Mouse (Mus musculus) c-Kit-positive CD71-negative TER-119-negative erythroid progenitor cells, embryonic 14.5 days (primary cell): ENCODE measurements around the gene Cacna1d.

Source experiments
- DNase-seq: peaks from one replicate; pipeline ENCODE4 v3.0.0-alpha.2; 2013; ENCODE audit warnings: low read depth

Cacna1d gene

GRCm38 (mm10) chr14:30261561-30262251, 229.5 kb downstream of the Cacna1d start:
- DNase-seq: no peak

GRCm38 (mm10) chr14:30257626-30258025, 233.6 kb downstream of the Cacna1d start:
- DNase-seq: no peak

- no peak for DNase-seq
Observed at GRCm38 (mm10) chr14:30256486-30256885, 234.8 kb downstream of the Cacna1d start.

GRCm38 (mm10) chr14:30255701-30256400, 235.4 kb downstream of the Cacna1d start:
- no peak for DNase-seq

DNA sequence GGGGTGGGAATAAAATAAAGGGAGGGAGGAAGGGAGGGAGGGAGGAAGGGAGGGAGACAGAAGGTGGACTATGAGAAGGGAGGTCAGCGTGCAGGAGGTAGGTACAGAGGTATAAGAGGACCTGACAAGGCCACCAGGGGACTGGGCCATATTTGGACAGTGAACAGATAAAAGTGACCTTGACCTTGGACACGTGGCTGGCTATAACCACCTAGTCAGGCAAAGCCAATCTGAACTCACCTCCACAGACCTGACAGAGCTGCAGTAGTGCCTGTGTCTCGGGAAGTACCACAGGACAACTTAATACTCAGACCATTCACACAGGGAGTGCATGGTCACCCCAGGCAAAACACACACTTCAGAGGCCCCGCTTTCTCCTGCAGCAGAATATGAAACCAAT, 236.5 kb downstream of the Cacna1d start:
- DNase-seq: no peak

GRCm38 (mm10) chr14:30252824-30253223, 238.4 kb downstream of the Cacna1d start:
- no peak for DNase-seq

GRCm38 (mm10) chr14:30251351-30251750, 239.9 kb downstream of the Cacna1d start:
- DNase-seq: no peak

DNA sequence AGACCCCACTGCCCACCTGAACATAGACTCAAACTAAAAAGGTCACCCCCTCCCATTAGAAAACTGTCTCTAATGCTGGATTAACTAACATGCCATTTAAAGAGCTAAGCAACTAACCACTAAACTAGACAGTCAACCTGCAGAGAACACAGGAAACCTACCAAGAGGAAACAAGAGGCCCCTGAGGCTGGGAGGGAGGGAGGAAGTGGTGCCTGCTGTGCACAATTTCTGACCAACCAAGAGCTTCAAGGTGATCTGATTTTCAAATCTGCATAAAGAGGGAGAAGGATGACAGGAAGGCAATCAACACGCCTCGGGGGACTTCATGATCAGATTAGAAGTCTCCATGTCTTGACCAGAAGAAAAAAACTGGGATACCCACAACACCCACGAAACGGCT, 241.7 kb downstream of the Cacna1d start:
- no peak for DNase-seq

DNA sequence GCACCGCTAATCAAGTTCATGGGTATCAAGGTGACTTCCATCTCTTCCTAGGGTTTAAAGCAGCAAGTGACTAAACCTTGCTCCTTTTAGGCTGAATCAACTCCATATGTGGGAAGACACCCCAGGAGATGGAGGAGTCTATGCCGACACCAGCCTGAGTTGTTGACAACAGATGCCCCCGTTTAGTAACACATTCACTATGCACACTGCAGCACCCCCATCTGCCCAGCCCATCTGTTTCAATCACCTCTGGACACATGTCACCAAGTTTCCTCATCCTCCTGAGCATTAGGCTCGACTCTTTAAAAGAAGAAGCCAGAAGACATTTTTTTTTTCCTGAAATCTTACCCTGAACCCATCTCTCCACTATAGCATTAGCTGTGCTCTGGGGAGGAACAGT, 242.4 kb downstream of the Cacna1d start:
- no peak for DNase-seq

DNA sequence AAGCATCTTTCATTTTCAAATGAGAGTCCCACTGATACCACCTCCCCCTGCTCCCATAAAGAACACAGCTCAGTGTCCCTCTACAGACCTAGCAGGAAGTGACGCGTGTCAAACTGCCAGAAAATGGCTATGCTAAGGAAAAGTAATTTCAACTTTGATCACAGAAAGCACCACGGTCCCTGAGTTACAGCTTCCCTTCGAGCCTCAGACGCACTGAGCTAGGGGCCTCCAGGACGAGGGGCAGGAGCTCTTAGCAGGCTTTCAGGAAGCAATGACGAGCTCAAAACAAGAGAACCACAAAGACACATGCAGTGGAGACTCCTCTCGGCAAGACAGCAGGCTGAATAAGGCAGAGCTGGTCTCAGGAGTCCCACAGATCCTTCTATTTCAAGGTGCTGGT, 243.1 kb downstream of the Cacna1d start:
- no peak for DNase-seq

GRCm38 (mm10) chr14:30247606-30248005, 243.6 kb downstream of the Cacna1d start:
- DNase-seq: no peak

GRCm38 (mm10) chr14:30244776-30245175, 246.5 kb downstream of the Cacna1d start:
- DNase-seq: no peak

DNA sequence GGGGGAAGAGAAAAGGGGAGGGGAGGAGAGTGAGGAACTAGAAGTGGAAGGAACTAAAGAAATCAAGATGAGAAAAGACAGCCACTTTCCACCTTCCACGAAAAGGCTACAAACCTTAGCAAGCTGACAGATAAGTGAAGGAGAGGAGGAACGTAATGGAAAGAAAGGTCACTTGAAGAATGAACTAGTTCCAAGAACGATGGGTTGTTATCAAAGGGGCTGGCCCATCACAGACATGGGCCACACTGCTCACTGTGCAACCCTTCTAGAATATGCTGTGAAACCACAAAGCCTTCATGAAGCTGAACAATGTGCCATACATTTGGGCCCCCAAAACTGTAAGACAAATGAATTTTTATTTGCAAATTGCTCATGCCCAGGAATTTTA, 248.4 kb downstream of the Cacna1d start:
- no peak for DNase-seq

DNA sequence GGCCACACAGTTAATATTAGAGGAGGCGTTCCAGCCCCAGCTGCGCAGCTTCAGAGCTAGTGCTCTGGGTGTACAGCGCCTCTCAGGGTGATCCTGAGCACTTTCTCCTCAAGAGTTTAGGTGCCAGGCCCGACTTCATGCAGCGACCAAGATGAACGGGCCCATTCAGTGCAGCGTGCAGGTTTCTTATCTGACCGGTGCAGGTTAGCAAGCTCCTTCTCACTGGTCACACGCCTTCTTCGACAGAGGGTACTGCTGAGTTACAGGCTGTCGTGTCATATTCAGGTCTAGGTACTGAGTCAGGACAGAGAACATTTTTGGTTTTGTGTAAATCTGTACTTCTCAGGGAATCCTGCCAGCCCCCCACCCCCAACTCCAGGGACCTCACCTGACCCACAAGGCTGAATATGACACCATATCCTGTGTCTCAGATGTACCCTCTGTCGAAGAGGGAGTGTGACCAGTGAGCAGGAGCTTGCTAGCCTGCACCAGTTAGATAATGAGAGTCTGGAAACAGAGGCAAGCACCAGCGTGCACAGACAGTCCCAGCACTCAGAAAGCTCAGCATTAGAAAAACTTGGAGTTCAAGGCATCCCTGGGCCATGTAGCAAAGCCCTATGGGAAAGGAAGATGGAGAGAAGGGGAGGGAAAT, 249.0 kb downstream of the Cacna1d start:
- DNase-seq: no peak

DNA sequence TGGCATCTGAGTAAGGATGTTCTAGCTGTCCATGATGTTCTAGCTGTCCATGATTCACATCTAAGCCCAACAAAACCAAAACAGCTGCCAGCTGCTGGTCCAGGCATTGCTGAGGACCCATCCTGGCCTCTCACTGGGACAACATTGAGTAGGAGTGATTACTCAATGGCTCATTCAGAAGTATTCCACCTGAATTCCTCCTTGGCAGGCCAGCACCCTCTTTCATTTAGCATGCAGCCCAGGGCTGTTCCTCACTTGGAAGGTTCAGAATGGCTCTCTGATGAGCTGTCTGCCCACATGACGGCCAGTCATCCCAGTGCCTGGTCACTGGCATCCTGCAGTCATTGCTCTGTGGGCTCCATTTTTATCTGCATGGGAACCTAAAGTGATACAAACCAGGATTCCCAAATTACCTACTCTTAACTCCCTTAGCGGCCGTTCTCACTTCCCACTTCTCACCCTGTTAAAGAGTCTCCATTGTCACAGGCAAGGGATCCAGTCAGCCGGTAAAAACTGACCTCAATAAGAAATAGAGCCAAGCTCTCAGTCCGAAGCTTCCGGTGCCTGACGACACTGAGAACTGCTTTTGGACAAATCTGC, 250.2 kb downstream of the Cacna1d start:
- no peak for DNase-seq

- no peak for DNase-seq
Observed at GRCm38 (mm10) chr14:30238807-30239206, 252.4 kb downstream of the Cacna1d start.

DNA sequence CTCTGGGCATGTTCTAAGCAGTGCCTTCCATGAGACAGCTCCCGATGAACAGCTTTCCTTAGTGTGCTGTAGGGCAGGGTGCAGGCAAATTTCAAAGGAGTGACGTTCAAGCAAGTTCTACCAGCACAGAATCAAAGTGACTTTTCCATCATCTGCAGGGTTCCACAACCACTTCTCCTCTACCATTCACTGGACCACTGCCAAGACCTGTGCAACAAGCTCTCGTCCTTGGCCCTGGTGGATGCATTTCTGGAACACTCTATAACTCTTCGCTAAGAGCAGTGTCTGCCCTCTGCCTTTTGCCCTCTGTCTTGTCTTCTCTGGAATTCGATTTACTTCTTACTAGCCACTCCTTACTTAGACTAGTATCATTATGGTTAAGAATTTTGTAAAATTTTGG, 266.1 kb downstream of the Cacna1d start:
- no peak for DNase-seq

- DNase-seq: no peak
Observed at GRCm38 (mm10) chr14:30222101-30222500, 269.2 kb downstream of the Cacna1d start.

GRCm38 (mm10) chr14:30219851-30220250, 271.4 kb downstream of the Cacna1d start:
- no peak for DNase-seq

GRCm38 (mm10) chr14:30218114-30218513, 273.1 kb downstream of the Cacna1d start:
- no peak for DNase-seq

- DNase-seq: no peak
Observed at GRCm38 (mm10) chr14:30217124-30217523, 274.1 kb downstream of the Cacna1d start.

- no peak for DNase-seq
Observed at GRCm38 (mm10) chr14:30208156-30208555, 283.1 kb downstream of the Cacna1d start.

DNA sequence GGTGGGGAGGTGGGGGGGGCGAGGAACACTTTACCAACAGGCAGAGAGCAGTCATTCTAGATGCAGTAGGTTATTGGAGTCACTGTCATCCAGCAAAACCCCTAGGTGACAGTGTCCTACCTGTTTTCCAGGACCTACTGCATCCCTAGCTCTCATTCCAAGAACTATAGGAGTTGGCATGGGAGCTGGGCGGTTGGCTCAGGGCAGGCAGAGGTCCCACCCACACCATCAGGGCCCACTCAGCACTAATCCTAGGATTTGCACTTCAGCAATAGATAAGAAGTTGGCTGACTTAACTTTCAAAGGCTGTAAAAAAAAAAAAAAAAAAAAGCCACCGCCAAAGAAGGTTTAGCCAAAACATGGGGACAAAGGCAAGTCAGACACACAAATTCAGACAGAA, 285.4 kb downstream of the Cacna1d start:
- no peak for DNase-seq
